Mouse (Mus musculus) C2C12 (cell line): Measurements from ENCODE around the gene Olfr920.

Experiments
- CTCF ChIP-seq: IDR thresholded peaks from one replicate; pipeline ENCODE4 v1.5.1; 2011; ENCODE audit not compliant: control insufficient read depth, insufficient read depth, insufficient read length
- FOSL1 ChIP-seq: IDR thresholded peaks from one replicate; pipeline ENCODE4 v1.8.0; 2011; ENCODE audit warnings: mild to moderate bottlenecking, low read length; ENCODE audit not compliant: poor library complexity, insufficient read depth, severe bottlenecking
- MYOD1 ChIP-seq: IDR thresholded peaks from one replicate; pipeline ENCODE4 v1.6.1; 2011; ENCODE audit warnings: low read depth; ENCODE audit not compliant: control insufficient read depth, insufficient read length

DNA sequence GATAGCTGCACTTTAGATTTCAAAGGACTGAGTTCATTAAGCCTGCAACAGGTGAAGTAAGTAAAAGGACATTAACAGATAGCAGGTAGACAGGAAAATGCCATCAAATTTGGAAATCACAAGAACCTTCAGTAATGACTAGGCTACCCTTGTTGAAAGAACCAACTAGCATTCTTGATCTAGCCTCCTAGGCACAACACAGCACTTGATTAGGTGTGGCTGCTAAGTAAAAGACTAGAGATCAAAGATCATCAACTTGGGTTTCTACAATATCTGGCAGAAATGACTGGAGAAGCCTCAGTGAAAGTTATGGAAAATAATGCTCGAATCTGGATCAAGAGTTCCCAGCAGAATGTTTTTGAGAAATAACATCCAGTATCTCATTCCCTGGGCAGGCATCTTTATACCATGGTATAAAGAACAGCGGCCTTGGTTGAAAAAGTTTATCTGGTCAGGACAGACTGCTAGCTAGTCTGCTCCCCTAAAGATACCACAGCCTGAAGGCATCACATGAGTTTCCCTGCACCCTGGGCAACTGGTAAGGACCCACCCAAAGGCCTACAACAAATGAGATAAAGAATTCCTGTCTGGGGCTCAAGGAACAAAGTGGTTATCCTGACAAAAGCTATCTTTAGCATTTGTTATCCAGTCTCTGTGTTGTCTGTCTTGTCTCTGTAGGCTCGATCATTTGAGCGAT lies 7.3 kb upstream of the Olfr920 start:
- TF ChIP-seq MYOD1 (no peak), CTCF (no peak), FOSL1 (no peak)
